Mouse (Mus musculus) cerebellum, postnatal 14 days (tissue): ENCODE measurements at regions not wholly inside any gene's neighbourhood (a gene's known extent, or its start where the extent isn't known, plus 50 kb on each side); places are given as distances from the start of the nearest gene placed in this dataset.

Experiments used
- DNase-seq, 2 experiments: peaks; one replicate each; pipeline ENCODE4 v3.0.0; 2021; ENCODE audit warnings: mixed read lengths in 2 of 2

GRCm38 (mm10) chr10:126182386-126182785 lies 216.4 kb downstream of the Lrig3 start:
- no peak for DNase-seq

DNA sequence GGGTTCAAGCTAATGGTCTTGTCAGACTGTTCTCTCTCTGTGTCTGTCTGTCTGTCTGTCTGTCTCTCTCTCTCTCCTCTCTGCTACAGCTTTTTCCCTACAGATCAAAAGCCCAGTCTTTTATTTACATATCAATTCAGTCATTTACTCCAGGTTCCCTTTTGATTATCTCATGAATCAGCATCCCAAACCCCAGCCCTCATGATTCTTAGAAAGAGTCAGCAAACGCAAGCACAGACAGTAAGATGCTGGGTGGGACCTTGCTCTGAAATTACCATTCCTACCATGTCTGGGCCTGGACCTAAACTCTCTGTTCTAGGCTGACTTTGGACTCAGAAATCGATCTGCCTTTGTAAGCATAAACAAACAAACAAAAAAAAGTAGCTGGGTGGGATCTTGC lies 218.0 kb downstream of the Lrig3 start:
- no peak for DNase-seq

GRCm38 (mm10) chr10:126185410-126185809 lies 219.4 kb downstream of the Lrig3 start:
- DNase-seq = no peak

DNA sequence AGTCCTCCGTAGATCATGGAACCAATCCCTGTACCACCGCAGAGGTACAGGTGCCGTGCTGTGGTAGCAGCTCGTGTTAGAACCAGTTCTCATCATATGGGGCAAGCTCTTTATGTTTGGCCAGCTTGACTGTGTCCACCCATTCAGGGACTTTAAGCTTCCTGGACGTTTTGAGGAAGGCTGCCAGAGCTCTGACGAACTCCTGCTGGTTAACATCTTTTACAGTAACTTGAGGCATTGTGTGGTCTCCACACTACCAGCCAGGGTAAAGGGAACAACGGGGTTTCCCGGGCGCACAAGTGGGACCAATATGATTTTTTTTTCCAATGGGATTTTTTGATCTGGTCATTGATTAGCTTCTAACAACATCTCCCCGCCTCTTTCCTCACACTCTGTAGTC lies 220.1 kb downstream of the Lrig3 start:
- DNase-seq = no peak

GRCm38 (mm10) chr10:126189001-126189400 lies 223.0 kb downstream of the Lrig3 start:
- no peak for DNase-seq
